Mouse (Mus musculus) large intestine, adult 2 months (tissue): ENCODE measurements around the gene Vwc2. TPM values are rescaled to one million over a fixed set of nuclear protein-coding genes. Genes with fewer than 3 reads are reported as not detected.

ENCODE experiments used
- DNase-seq: peaks from one replicate; pipeline ENCODE4 v3.0.0-alpha.2; 2012; ENCODE audit warnings: low read depth, low spot score
- WGBS: fragments of 180-500 bp; shearing (Covaris S2); methylation state at CpG from one replicate; pipeline ENCODE4 v1.1.7; 2018; 5-methylcytosine and 5-hydroxymethylcytosine counted together
- polyA plus RNA-seq: library from polyadenylated mRNA; depleted of rRNA; stranded (reverse); fragments of >200 nt; gene quantifications from 2 replicates; pipeline ENCODE4 v1.2.3, GENCODE M21; 2012

The Vwc2 gene
- polyA plus RNA-seq, 1 experiment = 0.43 TPM

- no peak for DNase-seq
- 13% methylated on average over 1 of the region's 1 CpGs for WGBS
Observed at GRCm38 (mm10) chr11:11223162-11223561, 109.1 kb downstream of the Vwc2 start.

GRCm38 (mm10) chr11:11239346-11239745, 125.3 kb downstream of the Vwc2 start:
- 80% methylated on average over 1 of the region's 1 CpGs for WGBS
- no peak for DNase-seq

GRCm38 (mm10) chr11:11242694-11243377, 128.8 kb downstream of the Vwc2 start:
- WGBS = 33% methylated on average over 6 of the region's 6 CpGs
- DNase-seq = no peak

- 76% methylated on average over 1 of the region's 1 CpGs for WGBS
- no peak for DNase-seq
Observed at GRCm38 (mm10) chr11:11257348-11257747, 143.3 kb downstream of the Vwc2 start.

- DNase-seq = no peak
Observed at GRCm38 (mm10) chr11:11280128-11280527, 166.1 kb downstream of the Vwc2 start.

- no peak for DNase-seq
- WGBS = 69% methylated on average over 3 of the region's 3 CpGs
Observed at GRCm38 (mm10) chr11:11283512-11283911, 169.5 kb downstream of the Vwc2 start.
